Mouse (Mus musculus) mature B cell (primary cell): Measurements from ENCODE around the gene Olfr119.
"Not testable (repeated sequence)": the region's sequence is repeated elsewhere in the genome, so short reads cannot be mapped to it uniquely, and the experiment has no call there.

Experiments
- in situ Hi-C: fragments of 300-500 bp; cut with MboI; formaldehyde crosslinking; loops from 2 replicates; pipeline ENCODE4 v1.14.3; 2019

The Olfr119 gene

GRCm38 (mm10) chr17:37696264-37696663 is at the start of gene Olfr119:
TSS of gene Olfr119 (plus strand) at chr17:37696564.
- in situ Hi-C loops: not testable (repeated sequence)

GRCm38 (mm10) chr17:37663682-37664081 is 32.7 kb upstream of the Olfr119 start, which contains the start of gene Olfr117:
TSS of gene Olfr117 (minus strand) at chr17:37663782.
- in situ Hi-C loops: no loop called here

- in situ Hi-C loops: no loop called here
Observed at GRCm38 (mm10) chr17:37666688-37667087, 29.7 kb upstream of the Olfr119 start, which contains the start of gene Olfr118. TSS of gene Olfr118 (plus strand) at chr17:37666988.

GRCm38 (mm10) chr17:37721508-37721907 is 25.1 kb downstream of the Olfr119 start, which contains the start of gene Olfr120:
TSS of gene Olfr120 (plus strand) at chr17:37721808.
- in situ Hi-C loops: no loop called here

GRCm38 (mm10) chr17:37738070-37738469 is 41.7 kb downstream of the Olfr119 start:
- in situ Hi-C loops: no loop called here
